Mouse (Mus musculus): ENCODE results near the gene Rasa1.

Gene Rasa1

DNA sequence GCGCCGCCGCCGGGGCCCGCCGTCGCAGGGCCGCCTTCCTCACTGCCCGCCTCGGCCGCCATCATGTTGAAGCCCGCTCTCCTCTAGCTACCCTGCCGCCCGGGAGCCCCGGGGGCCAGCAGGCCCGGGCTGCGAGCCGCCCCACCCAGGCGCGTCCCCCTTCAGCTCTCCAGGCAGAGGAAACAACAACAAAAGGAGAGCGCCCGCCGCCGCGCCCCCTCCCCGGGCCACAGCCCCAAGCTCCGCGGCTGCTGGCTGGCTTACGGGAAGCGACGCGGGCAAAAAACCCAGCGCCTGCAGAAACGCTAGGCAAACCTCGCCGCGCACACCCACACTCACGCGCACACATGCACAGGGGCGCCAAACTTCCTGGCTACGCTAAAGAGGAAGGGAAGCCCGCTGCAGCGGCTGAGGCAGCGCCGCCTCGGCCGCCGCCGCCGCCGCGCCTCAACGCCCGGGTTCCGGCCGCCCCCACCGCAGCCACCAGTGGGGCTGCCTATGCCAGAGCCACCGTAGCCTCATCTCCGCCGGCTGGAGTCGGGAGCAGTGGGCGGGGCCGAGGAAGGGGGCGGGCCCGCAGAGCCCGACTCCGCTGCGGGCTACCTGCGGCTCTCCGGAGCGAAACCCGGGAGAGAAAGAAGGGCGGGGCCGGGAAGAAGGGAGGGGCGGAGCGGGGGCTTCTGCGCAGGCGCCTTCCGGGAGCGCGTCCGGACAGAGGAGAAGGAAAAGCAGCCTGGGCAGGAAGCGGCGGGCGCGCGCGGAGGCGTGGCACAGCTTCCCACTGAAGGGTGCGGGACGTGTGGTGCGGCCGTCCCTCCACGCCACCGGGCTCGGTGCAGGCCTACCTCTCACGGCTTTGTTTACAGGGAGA lies at the start of gene Rasa1:
Gene Rasa1 (minus strand): TSS at position 288 of the 871 bp plus-strand sequence.
- in situ Hi-C loops (cut with MboI, MseI) = no loop called here

GRCm38 (mm10) chr13:85311547-85311946 lies 22.6 kb upstream of the Rasa1 start:
- in situ Hi-C loops (cut with MboI, MseI) = no loop called here

DNA sequence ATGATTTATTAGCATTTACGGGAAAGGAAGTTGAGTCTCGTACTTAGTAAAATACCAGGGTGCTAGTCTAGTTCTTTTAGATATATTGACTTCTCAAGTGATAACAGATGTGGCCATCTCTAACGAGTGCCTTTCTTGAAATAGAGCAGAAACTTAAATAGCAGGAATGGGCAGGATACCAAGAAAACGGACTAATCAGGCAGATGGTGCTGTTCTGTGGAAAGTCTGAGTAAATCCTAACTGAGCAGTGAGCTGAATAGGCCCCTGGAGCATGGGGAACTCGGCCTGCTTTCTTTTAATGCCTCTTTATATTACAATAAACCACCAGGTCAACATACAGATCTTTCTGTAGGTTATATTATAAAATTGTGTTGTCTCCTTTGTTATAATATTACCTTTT lies 22.0 kb upstream of the Rasa1 start:
- in situ Hi-C loops (cut with MboI, MseI) = no loop called here

- in situ Hi-C loops (cut with MboI, MseI) = no loop called here
Measured at GRCm38 (mm10) chr13:85310483-85310882, 21.6 kb upstream of the Rasa1 start.

- in situ Hi-C loops (cut with MboI, MseI) = no loop called here
Measured at GRCm38 (mm10) chr13:85306039-85306438, 17.1 kb upstream of the Rasa1 start.

DNA sequence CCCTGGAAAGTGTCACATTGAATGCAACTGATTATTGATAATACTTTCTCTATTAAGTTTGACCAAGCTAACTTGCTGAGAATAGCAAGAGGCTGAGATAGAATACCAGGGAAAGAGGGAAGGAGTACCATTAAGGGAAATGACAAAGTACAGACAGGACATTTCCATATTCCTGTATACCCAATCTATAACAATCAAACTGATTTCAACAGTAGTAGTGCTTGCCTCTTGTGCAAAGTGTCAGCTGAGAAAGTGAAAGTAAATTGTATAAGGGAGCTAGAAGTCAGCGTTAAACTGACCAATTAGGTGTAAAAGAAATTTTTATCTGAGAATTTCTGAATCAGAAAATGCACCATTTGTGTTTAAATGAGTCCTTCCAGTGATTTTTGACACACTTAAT lies 1.7 kb upstream of the Rasa1 start:
- in situ Hi-C loops (cut with MboI, MseI) = no loop called here

DNA sequence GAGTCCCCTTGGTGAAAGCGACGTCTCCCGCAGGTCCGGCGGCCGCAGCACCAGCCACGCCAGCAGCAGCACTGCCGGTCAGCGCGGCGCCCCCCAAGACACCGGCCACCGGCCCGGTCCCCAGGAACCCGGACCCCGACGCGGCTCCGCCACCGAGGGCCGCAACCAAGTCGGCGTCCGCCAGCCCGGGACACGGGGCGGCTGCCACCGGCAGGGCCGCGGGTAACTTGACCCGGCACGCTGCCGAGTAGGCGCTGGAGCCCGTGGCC lies 422 bp downstream of the Rasa1 start:
- in situ Hi-C loops (cut with MboI, MseI) = no loop called here

- in situ Hi-C loops (cut with MboI, MseI) = no loop called here
Measured at GRCm38 (mm10) chr13:85287876-85288573, 905 bp downstream of the Rasa1 start.

DNA sequence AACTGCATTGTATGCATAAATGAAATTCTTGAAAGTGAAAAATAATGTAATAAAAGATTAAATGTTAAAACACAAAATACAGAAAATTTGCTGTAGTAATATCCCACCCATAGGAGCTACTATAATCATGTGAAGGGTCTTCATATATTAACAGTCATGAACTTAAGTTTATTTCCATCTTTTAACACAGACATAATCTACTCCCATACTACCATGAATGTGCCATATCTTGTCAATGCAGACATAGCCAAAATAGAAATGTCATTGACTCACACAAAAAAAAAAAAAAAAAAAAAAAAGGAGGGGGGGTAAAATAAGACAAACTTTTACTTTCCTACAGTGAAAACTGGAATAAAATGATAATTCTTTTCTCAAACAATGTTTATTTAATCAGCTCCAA lies 6.3 kb downstream of the Rasa1 start:
- in situ Hi-C loops (cut with MboI, MseI) = loop anchor here (5.0 kb wide), 1 partner anchor 215 kb away; no protein-coding TSS in a partner anchor

DNA sequence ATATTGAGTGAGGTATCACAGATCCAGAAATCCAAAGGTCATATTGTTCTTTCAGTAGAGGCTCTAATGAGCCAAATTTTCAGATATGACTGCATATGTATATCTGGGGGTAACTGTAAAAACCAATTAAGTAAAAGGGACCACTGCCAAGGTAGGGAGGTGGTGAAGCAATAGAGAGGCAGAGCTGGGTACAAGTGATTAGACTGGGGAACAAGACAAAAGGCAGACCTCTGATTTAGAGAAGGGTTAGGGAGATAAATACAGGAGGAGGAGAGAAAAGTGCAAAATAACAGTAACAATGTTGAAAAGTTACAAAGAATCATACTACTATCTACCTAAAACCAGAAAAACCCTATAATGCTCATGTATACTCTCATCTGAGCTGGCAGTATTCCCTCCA lies 10.0 kb downstream of the Rasa1 start:
- in situ Hi-C loops (cut with MboI, MseI) = no loop called here

GRCm38 (mm10) chr13:85274572-85274971 lies 14.4 kb downstream of the Rasa1 start:
- in situ Hi-C loops (cut with MboI, MseI) = no loop called here

GRCm38 (mm10) chr13:85273788-85274187 lies 15.1 kb downstream of the Rasa1 start:
- in situ Hi-C loops (cut with MboI, MseI) = no loop called here

- in situ Hi-C loops (cut with MboI, MseI) = no loop called here
Measured at GRCm38 (mm10) chr13:85238760-85239159, 50.2 kb downstream of the Rasa1 start.

DNA sequence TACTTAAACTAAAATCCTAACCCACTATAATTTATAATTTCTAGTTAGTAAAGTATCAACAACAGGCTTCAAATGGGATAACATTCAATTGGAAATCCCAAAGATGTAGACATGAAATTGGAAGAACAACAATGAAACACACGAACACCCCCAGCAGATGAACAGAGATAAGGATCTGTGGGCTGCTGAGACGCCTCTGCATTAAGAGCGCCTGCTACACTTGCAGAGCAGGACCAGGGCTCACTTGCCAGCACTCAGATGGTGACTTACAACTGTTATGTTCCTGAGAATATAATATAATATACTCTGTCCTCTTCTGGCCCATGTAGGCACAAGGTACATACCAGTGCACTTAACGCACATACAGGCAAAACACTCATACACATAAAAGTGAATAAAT lies 70.3 kb downstream of the Rasa1 start:
- in situ Hi-C loops (cut with MboI, MseI) = no loop called here

DNA sequence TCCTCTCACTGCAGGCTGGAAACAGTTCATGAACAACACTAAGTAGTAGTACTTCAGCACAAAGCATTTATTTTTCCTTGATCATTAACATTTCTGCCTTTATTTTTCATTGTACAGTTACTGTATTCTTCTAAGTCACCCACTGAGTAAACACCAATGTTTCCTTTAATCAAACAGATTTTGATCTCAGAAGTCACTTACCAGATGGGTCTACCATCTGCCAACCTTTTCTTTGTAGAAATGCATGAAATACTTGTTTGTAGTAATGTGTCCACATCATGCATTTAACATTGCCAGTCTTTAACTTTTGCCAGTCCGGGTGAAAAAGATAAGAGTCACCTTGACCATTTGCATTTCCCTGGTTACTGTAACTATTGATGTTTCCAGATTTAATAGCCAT lies 78.6 kb downstream of the Rasa1 start:
- in situ Hi-C loops (cut with MboI, MseI) = no loop called here

- in situ Hi-C loops (cut with MboI, MseI) = no loop called here
Measured at GRCm38 (mm10) chr13:85208656-85209055, 80.3 kb downstream of the Rasa1 start.

DNA sequence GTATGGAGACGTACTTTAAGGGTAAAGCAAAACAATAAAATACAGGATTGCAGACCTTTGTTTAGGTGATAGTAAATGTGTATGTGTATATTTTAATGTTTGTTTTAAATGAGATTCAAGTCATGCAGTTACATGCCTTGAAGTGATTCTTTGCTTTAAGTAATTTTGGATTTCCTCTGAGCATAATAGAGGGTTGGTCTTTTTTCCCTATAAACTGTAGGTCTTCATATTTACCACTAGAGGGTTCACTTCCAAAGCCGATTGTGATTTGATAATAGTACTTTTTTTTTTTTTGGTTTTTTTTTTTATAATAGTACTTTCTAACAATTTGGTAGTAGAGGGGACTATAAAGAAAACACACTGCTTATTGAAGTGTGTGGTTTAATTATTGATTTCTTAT lies 81.4 kb downstream of the Rasa1 start:
- in situ Hi-C loops (cut with MboI, MseI) = no loop called here

GRCm38 (mm10) chr13:85191253-85191652 lies 97.7 kb downstream of the Rasa1 start:
- in situ Hi-C loops (cut with MboI, MseI) = no loop called here

- in situ Hi-C loops (cut with MboI, MseI) = no loop called here
Measured at GRCm38 (mm10) chr13:85189644-85190121, 99.2 kb downstream of the Rasa1 start.

DNA sequence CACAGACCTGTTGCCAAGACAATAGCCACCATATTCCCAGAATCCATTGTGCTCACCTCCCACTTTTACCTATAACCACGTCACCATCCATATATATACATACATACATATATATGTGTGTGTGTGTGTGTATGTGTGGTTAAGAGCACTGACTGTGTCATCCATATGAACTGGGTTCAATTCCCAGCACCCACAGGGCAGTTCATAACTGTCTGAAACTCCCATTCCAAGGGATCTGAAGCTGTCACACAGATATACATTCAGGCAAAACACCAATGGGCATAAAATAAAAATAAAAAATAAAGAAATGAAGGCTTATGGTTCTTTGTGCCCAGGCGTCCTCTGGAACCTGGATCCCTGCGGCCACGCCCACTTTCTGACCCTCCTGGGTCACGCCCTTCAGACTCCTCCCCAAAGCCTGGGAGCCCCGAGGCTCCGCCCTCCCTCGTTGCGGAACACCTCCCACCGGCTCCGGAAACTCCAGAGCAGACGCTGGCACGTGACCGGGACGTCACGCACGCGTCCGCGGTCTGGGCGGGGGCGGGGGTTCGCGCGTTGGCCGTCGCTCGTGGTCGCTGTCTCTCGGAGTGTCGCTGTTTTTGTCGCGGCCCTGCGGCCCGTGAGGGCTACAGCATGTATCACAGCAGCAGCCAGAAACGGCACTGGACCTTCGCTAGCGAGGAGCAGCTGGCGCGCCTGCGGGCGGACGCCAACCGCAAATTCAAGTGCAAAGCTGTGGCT lies 99.9 kb downstream of the Rasa1 start, which contains the start of gene Ccnh:
Gene Ccnh (plus strand): TSS at position 506 of the 741 bp plus-strand sequence.
- in situ Hi-C loops (cut with MboI, MseI) = no loop called here
